Mouse (Mus musculus) large intestine, adult 2 months (tissue): ENCODE measurements around the gene Slc18a2. TPM values are rescaled to one million over a fixed set of nuclear protein-coding genes. Genes with fewer than 3 reads are reported as not detected.

Source experiments
- DNase-seq: peaks from one replicate; pipeline ENCODE4 v3.0.0-alpha.2; 2012; ENCODE audit warnings: low read depth, low spot score
- WGBS: fragments of 180-500 bp; shearing (Covaris S2); methylation state at CpG from one replicate; pipeline ENCODE4 v1.1.7; 2018; 5-methylcytosine and 5-hydroxymethylcytosine counted together
- polyA plus RNA-seq: library from polyadenylated mRNA; depleted of rRNA; stranded (reverse); fragments of >200 nt; gene quantifications from 2 replicates; pipeline ENCODE4 v1.2.3, GENCODE M21; 2012

The Slc18a2 gene
- polyA plus RNA-seq, 1 experiment: 0.55 TPM

- WGBS: 31% methylated on average over 5 of the region's 5 CpGs
- no peak for DNase-seq
Measured at GRCm38 (mm10) chr19:59267417-59267963, 6.8 kb downstream of the Slc18a2 start.

GRCm38 (mm10) chr19:59273190-59273589, 12.5 kb downstream of the Slc18a2 start:
- DNase-seq: no peak
- 87% methylated on average over 7 of the region's 7 CpGs for WGBS

- DNase-seq: no peak
- 88% methylated on average over 7 of the region's 7 CpGs for WGBS
Measured at GRCm38 (mm10) chr19:59276354-59276753, 15.7 kb downstream of the Slc18a2 start.

- no peak for DNase-seq
Measured at GRCm38 (mm10) chr19:59280841-59281240, 20.1 kb downstream of the Slc18a2 start.

- DNase-seq: no peak
- 82% methylated on average over 3 of the region's 3 CpGs for WGBS
Measured at GRCm38 (mm10) chr19:59282001-59282400, 21.3 kb downstream of the Slc18a2 start.

- DNase-seq: no peak
Measured at GRCm38 (mm10) chr19:59289042-59289441, 28.3 kb downstream of the Slc18a2 start.

GRCm38 (mm10) chr19:59289811-59290210, 29.1 kb downstream of the Slc18a2 start:
- whole genome bisulfite sequencing: 83% methylated on average over 6 of the region's 6 CpGs
- DNase-seq: no peak

- 87% methylated on average over 5 of the region's 5 CpGs for WGBS
Measured at GRCm38 (mm10) chr19:59292183-59292839, 31.6 kb downstream of the Slc18a2 start.

GRCm38 (mm10) chr19:59315308-59315707, 54.6 kb downstream of the Slc18a2 start:
- no peak for DNase-seq

More at GRCm38 (mm10) chr19:59292183-59292839, 31.6 kb downstream of the Slc18a2 start:
- DNase-seq: no peak

GRCm38 (mm10) chr19:59316571-59316970, 55.9 kb downstream of the Slc18a2 start:
- no peak for DNase-seq

- 97% methylated on average over 14 of the region's 14 CpGs for WGBS
- DNase-seq: no peak
Measured at GRCm38 (mm10) chr19:59321990-59322389, 61.3 kb downstream of the Slc18a2 start, which contains the start of gene Rps12-ps3. Rps12-ps3 (plus strand) TSS chr19:59322290.

GRCm38 (mm10) chr19:59330816-59331225, 70.1 kb downstream of the Slc18a2 start:
- DNase-seq: no peak

GRCm38 (mm10) chr19:59336655-59337054, 76.0 kb downstream of the Slc18a2 start:
- no peak for DNase-seq
- 95% methylated on average over 1 of the region's 1 CpGs for WGBS

GRCm38 (mm10) chr19:59337872-59338681, 77.4 kb downstream of the Slc18a2 start:
- WGBS: 80% methylated on average over 3 of the region's 3 CpGs
- no peak for DNase-seq

- WGBS: 75% methylated on average over 3 of the region's 3 CpGs
- no peak for DNase-seq
Measured at GRCm38 (mm10) chr19:59339908-59340307, 79.2 kb downstream of the Slc18a2 start.

GRCm38 (mm10) chr19:59342964-59343363, 82.3 kb downstream of the Slc18a2 start:
- no peak for DNase-seq
- WGBS: 18% methylated on average over 2 of the region's 2 CpGs

- DNase-seq: no peak
- under 1% methylated on average over 14 of the region's 14 CpGs for WGBS
Measured at GRCm38 (mm10) chr19:59344304-59344711, 83.6 kb downstream of the Slc18a2 start.

- DNase-seq: no peak
- WGBS: under 1% methylated on average over 70 of the region's 70 CpGs
Measured at GRCm38 (mm10) chr19:59345081-59345657, 84.5 kb downstream of the Slc18a2 start.
